Mouse (Mus musculus) cerebellum, adult 11-12 months (tissue): ENCODE measurements at regions not wholly inside any gene's neighbourhood (a gene's known extent, or its start where the extent isn't known, plus 50 kb on each side); places are given as distances from the start of the nearest gene placed in this dataset.
"Not testable (repeated sequence)": the region's sequence is repeated elsewhere in the genome, so short reads cannot be mapped to it uniquely, and the experiment has no call there.

Source experiments
- DNase-seq: peaks from one replicate; pipeline ENCODE4 v3.0.0; 2022

- DNase-seq = no peak
These were observed 197.8 kb upstream of the P2ry1 start for GRCm38 (mm10) chr3:60804711-60805293.

GRCm38 (mm10) chr3:60811924-60812323, 190.7 kb upstream of the P2ry1 start:
- no peak for DNase-seq

- DNase-seq = no peak
These were observed 189.1 kb upstream of the P2ry1 start for GRCm38 (mm10) chr3:60813485-60813884.

- DNase-seq = no peak
These were observed 182.8 kb upstream of the P2ry1 start for GRCm38 (mm10) chr3:60819684-60820281.

GRCm38 (mm10) chr3:60821463-60821862, 181.1 kb upstream of the P2ry1 start:
- no peak for DNase-seq

GRCm38 (mm10) chr3:60826759-60827158, 175.8 kb upstream of the P2ry1 start:
- no peak for DNase-seq

GRCm38 (mm10) chr3:60832385-60832784, 170.2 kb upstream of the P2ry1 start:
- no peak for DNase-seq

- DNase-seq = no peak
These were observed 160.7 kb upstream of the P2ry1 start for GRCm38 (mm10) chr3:60841895-60842294.

GRCm38 (mm10) chr3:60845293-60845692, 157.3 kb upstream of the P2ry1 start:
- no peak for DNase-seq

GRCm38 (mm10) chr3:60848437-60848836, 154.2 kb upstream of the P2ry1 start:
- DNase-seq = no peak

GRCm38 (mm10) chr3:60853773-60854172, 148.8 kb upstream of the P2ry1 start:
- no peak for DNase-seq

- DNase-seq = no peak
These were observed 146.9 kb upstream of the P2ry1 start for GRCm38 (mm10) chr3:60855734-60856133.

- DNase-seq = no peak
These were observed 144.0 kb upstream of the P2ry1 start for GRCm38 (mm10) chr3:60858474-60859118.

GRCm38 (mm10) chr3:60859119-60859515, 143.5 kb upstream of the P2ry1 start:
- no peak for DNase-seq

GRCm38 (mm10) chr3:60876858-60877257, 125.7 kb upstream of the P2ry1 start:
- not testable (repeated sequence) for DNase-seq

GRCm38 (mm10) chr3:60878880-60879279, 123.7 kb upstream of the P2ry1 start:
- no peak for DNase-seq

- no peak for DNase-seq
These were observed 118.6 kb upstream of the P2ry1 start for GRCm38 (mm10) chr3:60884027-60884426.

GRCm38 (mm10) chr3:60889191-60889861, 113.3 kb upstream of the P2ry1 start:
- no peak for DNase-seq

- DNase-seq = no peak
These were observed 104.8 kb upstream of the P2ry1 start for GRCm38 (mm10) chr3:60897628-60898269.

GRCm38 (mm10) chr3:60898720-60899119, 103.9 kb upstream of the P2ry1 start:
- no peak for DNase-seq

- DNase-seq = no peak
These were observed 101.0 kb upstream of the P2ry1 start for GRCm38 (mm10) chr3:60901571-60901970.

GRCm38 (mm10) chr3:60916411-60916810, 86.2 kb upstream of the P2ry1 start:
- DNase-seq = no peak

GRCm38 (mm10) chr3:60917271-60917670, 85.3 kb upstream of the P2ry1 start:
- DNase-seq = no peak
